Mouse (Mus musculus): ENCODE results near the gene Exoc6. TPM values are rescaled to one million over a fixed set of nuclear protein-coding genes. Genes with fewer than 3 reads are reported as not detected.

Gene Exoc6
- total and polyA plus RNA-seq, 3 experiments = 13.8 to 34.2 (median 29.8) TPM

DNA sequence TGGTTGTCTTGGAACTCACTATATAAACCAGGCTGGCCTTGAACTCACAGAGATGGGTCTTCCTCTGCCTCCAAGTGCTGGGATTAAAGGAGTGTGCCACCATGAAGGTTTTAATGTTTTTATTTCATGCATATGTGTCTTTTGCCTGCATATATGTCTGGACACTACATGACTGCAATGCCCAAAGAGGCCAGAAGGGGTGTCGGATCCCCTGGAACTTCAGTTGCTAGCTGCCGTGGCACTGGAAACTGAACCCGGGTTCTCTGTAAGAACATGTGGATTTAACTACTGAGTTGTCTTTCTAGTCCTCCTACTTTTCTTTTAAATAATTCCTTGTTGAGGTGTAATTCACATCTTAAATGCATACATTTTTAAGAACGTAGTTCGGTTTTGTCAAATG lies 174.4 kb downstream of the Exoc6 start:
- H3K27ac ChIP-seq = no peak overlapping the region
- H3K36me3 ChIP-seq (ENCODE audit: control insufficient read depth, insufficient read depth, low read length) = no peaks in the 10 kb centered on the region
- H3K9ac ChIP-seq (ENCODE audit: low read depth, low read length) = no peak overlapping the region
- WGBS = 98% methylated on average over 5 of the region's 5 CpGs
- intact Hi-C loops (cut with DNase I) = no loop called here
- no peaks in the 10 kb centered on the region for H3K79me2 ChIP-seq (replicated peaks; ENCODE audit: control insufficient read depth, insufficient read depth, low read length)
- no peaks in the 10 kb centered on the region for H3K4me1 ChIP-seq (ENCODE audit: control insufficient read depth, insufficient read depth, low read length)
- H3K27me3 ChIP-seq (ENCODE audit: control insufficient read depth, insufficient read depth, low read length) = no peaks in the 10 kb centered on the region; the same call in 1 of the 2 replicates
- TF ChIP-seq POLR2A (IDR thresholded peaks at IDR 0.05; ENCODE audit: insufficient read depth, low read depth, low read length) (no peak), EP300 (IDR thresholded peaks at IDR 0.05; ENCODE audit: insufficient read depth, low read depth, low read length) (no peak), CTCF (IDR thresholded peaks at IDR 0.05) (no peak)
- H3K4me3 ChIP-seq = no peak overlapping the region
- DNase-seq = no peak

DNA sequence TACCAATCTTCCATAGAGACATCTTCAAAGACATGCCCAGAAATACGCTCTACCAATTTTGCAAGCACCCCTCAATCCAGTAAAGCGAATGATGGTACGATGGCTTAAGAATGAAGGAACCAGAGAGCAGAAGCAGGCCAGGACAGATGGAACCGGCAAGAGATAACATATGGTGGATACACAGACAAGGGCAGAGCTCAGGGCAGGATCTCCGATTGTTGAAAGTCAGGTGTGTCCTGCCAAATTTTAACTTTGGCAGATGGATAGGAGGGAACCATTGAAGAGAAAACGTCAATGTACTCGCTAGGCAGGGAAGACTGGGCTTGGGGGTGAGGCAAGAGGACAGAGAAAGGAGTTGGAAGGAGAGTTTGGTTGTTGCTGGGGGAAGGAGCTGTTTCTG lies 176.4 kb downstream of the Exoc6 start:
- WGBS = 84% methylated on average over 7 of the region's 7 CpGs
- no peak overlapping the region for H3K9ac ChIP-seq (ENCODE audit: low read depth, low read length)
- no peaks in the 10 kb centered on the region for H3K79me2 ChIP-seq (replicated peaks; ENCODE audit: control insufficient read depth, insufficient read depth, low read length)
- H3K27ac ChIP-seq = no peak overlapping the region
- DNase-seq = no peak
- no peak overlapping the region for H3K4me3 ChIP-seq
- TF ChIP-seq EP300 (IDR thresholded peaks at IDR 0.05; ENCODE audit: insufficient read depth, low read depth, low read length) (no peak), POLR2A (IDR thresholded peaks at IDR 0.05; ENCODE audit: insufficient read depth, low read depth, low read length) (no peak), CTCF (IDR thresholded peaks at IDR 0.05) (no peak)
- H3K27me3 ChIP-seq (ENCODE audit: control insufficient read depth, insufficient read depth, low read length) = no peaks in the 10 kb centered on the region; the same call in 1 of the 2 replicates
- H3K36me3 ChIP-seq (ENCODE audit: control insufficient read depth, insufficient read depth, low read length) = no peaks in the 10 kb centered on the region
- no peaks in the 10 kb centered on the region for H3K4me1 ChIP-seq (ENCODE audit: control insufficient read depth, insufficient read depth, low read length)
- intact Hi-C loops (cut with DNase I) = no loop called here

DNA sequence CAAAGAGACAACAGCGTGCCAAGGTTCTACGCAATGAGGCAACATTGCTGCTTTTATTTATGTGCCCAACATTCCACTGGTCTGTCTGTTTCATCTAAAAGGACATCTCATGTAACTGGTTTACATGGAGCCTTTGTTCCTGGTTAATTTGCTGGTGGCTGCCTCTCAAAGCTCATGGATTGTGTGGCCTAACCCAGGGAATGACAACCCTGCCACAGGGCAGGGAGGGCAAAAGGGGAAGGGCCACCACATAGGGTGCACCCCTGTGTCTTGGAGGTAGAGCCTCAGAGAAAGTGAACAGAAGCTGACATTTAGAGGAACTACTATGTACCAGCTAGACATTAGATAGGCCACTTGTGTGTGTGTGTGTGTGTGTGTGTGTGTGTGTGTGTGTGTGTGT lies 177.1 kb downstream of the Exoc6 start:
- no peak for TF ChIP-seq EP300 (IDR thresholded peaks at IDR 0.05; ENCODE audit: insufficient read depth, low read depth, low read length)
- no peak for TF ChIP-seq CTCF (IDR thresholded peaks at IDR 0.05)
- no peak for TF ChIP-seq POLR2A (IDR thresholded peaks at IDR 0.05; ENCODE audit: insufficient read depth, low read depth, low read length)
- no peak overlapping the region for H3K27ac ChIP-seq
- no peak overlapping the region for H3K4me3 ChIP-seq
- 92% methylated on average over 2 of the region's 2 CpGs for WGBS
- no peaks in the 10 kb centered on the region for H3K36me3 ChIP-seq (ENCODE audit: control insufficient read depth, insufficient read depth, low read length)
- H3K4me1 ChIP-seq (ENCODE audit: control insufficient read depth, insufficient read depth, low read length) = no peaks in the 10 kb centered on the region
- DNase-seq = no peak
- H3K9ac ChIP-seq (ENCODE audit: low read depth, low read length) = no peak overlapping the region
- H3K27me3 ChIP-seq (ENCODE audit: control insufficient read depth, insufficient read depth, low read length) = no peaks in the 10 kb centered on the region; the same call in 1 of the 2 replicates
- no peaks in the 10 kb centered on the region for H3K79me2 ChIP-seq (replicated peaks; ENCODE audit: control insufficient read depth, insufficient read depth, low read length)
- intact Hi-C loops (cut with DNase I) = no loop called here

Other genes starting within 250 kb of the Exoc6 start
- gene Ide, start 212.6 kb upstream of the Exoc6 start, total RNA-seq (2021) = 10 to 100 TPM; 52.2 to 99.8 TPM
- gene Ide, start 212.6 kb upstream of the Exoc6 start, polyA plus RNA-seq (2012; rRNA removed) = 24.0 and 50.6 TPM in 2 replicates
- gene Kif11, start 174.0 kb upstream of the Exoc6 start, total RNA-seq (2021) = under 1 TPM; 0.34 to 0.66 TPM
- 0.20 and 0.35 TPM in 2 replicates for gene Kif11, start 174.0 kb upstream of the Exoc6 start, polyA plus RNA-seq (2012; rRNA removed)
- 1 to 10 TPM; 2.2 to 4.2 TPM for gene Hhex, start 115.6 kb upstream of the Exoc6 start, total RNA-seq (2021)
- gene Hhex, start 115.6 kb upstream of the Exoc6 start, polyA plus RNA-seq (2012; rRNA removed) = 2.0 and 2.3 TPM in 2 replicates
- not detected for gene Cyp26c1, start 135.2 kb downstream of the Exoc6 start, total RNA-seq (2021)
- not detected in 2 replicates for gene Cyp26c1, start 135.2 kb downstream of the Exoc6 start, polyA plus RNA-seq (2012; rRNA removed)
- under 1 TPM in 1 of 2 experiments, not detected in 1; 0.27 TPM for gene Cyp26a1, start 147.4 kb downstream of the Exoc6 start, total RNA-seq (2021)
- 0.33 and 0.67 TPM in 2 replicates for gene Cyp26a1, start 147.4 kb downstream of the Exoc6 start, polyA plus RNA-seq (2012; rRNA removed)